Mouse (Mus musculus) G1E-ER4 (cell line): ENCODE results near the gene Map3k6. TPM values are rescaled to one million over a fixed set of nuclear protein-coding genes. Genes with fewer than 3 reads are reported as not detected.

Experiments
- GATA1 ChIP-seq: IDR thresholded peaks from one replicate; pipeline ENCODE4 v1.8.0; 2012; ENCODE audit warnings: low read length, inconsistent platforms
- polyA plus RNA-seq: library from polyadenylated mRNA; stranded (reverse); fragments of >175 nt; gene quantifications from 2 replicates; pipeline ENCODE4 v1.2.3, GENCODE M21; 2012

The Map3k6 gene
- polyA plus RNA-seq, 1 experiment, result 51.8 TPM

GRCm38 (mm10) chr4:133262882-133263281 is 22.3 kb downstream of the Map3k6 start, which contains the start of gene Sytl1:
Gene Sytl1, minus strand, starts transcription at chr4:133263113.
- no peak for TF ChIP-seq GATA1

GRCm38 (mm10) chr4:133263756-133264155 is 23.1 kb downstream of the Map3k6 start:
- TF ChIP-seq GATA1, result no peak

GRCm38 (mm10) chr4:133264559-133264958 is 23.9 kb downstream of the Map3k6 start:
- no peak for TF ChIP-seq GATA1

GRCm38 (mm10) chr4:133265297-133265696 is 24.7 kb downstream of the Map3k6 start:
- TF ChIP-seq GATA1, result no peak

GRCm38 (mm10) chr4:133265759-133266158 is 25.1 kb downstream of the Map3k6 start:
- no peak for TF ChIP-seq GATA1

- TF ChIP-seq GATA1, result no peak
These were observed 25.7 kb downstream of the Map3k6 start for GRCm38 (mm10) chr4:133266248-133266880.

GRCm38 (mm10) chr4:133268931-133269330 is 28.3 kb downstream of the Map3k6 start:
- no peak for TF ChIP-seq GATA1

GRCm38 (mm10) chr4:133269596-133269995 is 29.0 kb downstream of the Map3k6 start:
- no peak for TF ChIP-seq GATA1

- no peak for TF ChIP-seq GATA1
These were observed 30.3 kb downstream of the Map3k6 start for GRCm38 (mm10) chr4:133270929-133271328.

GRCm38 (mm10) chr4:133277104-133278026 is 36.7 kb downstream of the Map3k6 start, which contains the start of gene Tmem222:
Gene Tmem222, minus strand, starts transcription at chr4:133277792.
- TF ChIP-seq GATA1, result no peak

GRCm38 (mm10) chr4:133278067-133278466 is 37.4 kb downstream of the Map3k6 start:
- no peak for TF ChIP-seq GATA1

GRCm38 (mm10) chr4:133278482-133278881 is 37.9 kb downstream of the Map3k6 start:
- no peak for TF ChIP-seq GATA1

- no peak for TF ChIP-seq GATA1
These were observed 40.9 kb downstream of the Map3k6 start for GRCm38 (mm10) chr4:133281513-133281912.

- TF ChIP-seq GATA1, result no peak
These were observed 41.4 kb downstream of the Map3k6 start for GRCm38 (mm10) chr4:133281951-133282481.

GRCm38 (mm10) chr4:133282656-133283055 is 42.0 kb downstream of the Map3k6 start:
- no peak for TF ChIP-seq GATA1

GRCm38 (mm10) chr4:133285299-133285698 is 44.7 kb downstream of the Map3k6 start:
- no peak for TF ChIP-seq GATA1
